Mouse (Mus musculus): ENCODE data around the gene Gm28041. TPM values are rescaled to one million over a fixed set of nuclear protein-coding genes. Genes with fewer than 3 reads are reported as not detected.

The Gm28041 gene
- polyA plus RNA-seq, 1 experiment from 2014 or later: not detected

Other genes starting within 250 kb of the Gm28041 start
- 4.5 and 5.2 TPM in 2 replicates for gene Rsl1, start 202.6 kb downstream of the Gm28041 start, polyA plus RNA-seq (2014; fragmentation: Nextera tagmentation; extraction: Ambion mirVana)
- 2.2 and 2.4 TPM in 2 replicates for gene Zfp455, start 181.2 kb downstream of the Gm28041 start, polyA plus RNA-seq (2014; fragmentation: Nextera tagmentation; extraction: Ambion mirVana)
- gene Zfp458, start 97.3 kb downstream of the Gm28041 start, polyA plus RNA-seq (2014; fragmentation: Nextera tagmentation; extraction: Ambion mirVana): 7.6 and 10.4 TPM in 2 replicates
- gene Zfp457, start 69.2 kb downstream of the Gm28041 start, polyA plus RNA-seq (2014; fragmentation: Nextera tagmentation; extraction: Ambion mirVana): 1.3 and 1.8 TPM in 2 replicates
- gene Zfp595, start 43.2 kb downstream of the Gm28041 start, polyA plus RNA-seq (2014; fragmentation: Nextera tagmentation; extraction: Ambion mirVana): 1.8 and 3.0 TPM in 2 replicates
- not detected in 2 replicates for gene Gm28044, start 15.2 kb downstream of the Gm28041 start, polyA plus RNA-seq (2014; fragmentation: Nextera tagmentation; extraction: Ambion mirVana)
- 0.84 and 1.0 TPM in 2 replicates for gene Zfp953, start 15.1 kb downstream of the Gm28041 start, polyA plus RNA-seq (2014; fragmentation: Nextera tagmentation; extraction: Ambion mirVana)
- 0.59 and 0.80 TPM in 2 replicates for gene Zfp456, start 77 bp upstream of the Gm28041 start, polyA plus RNA-seq (2014; fragmentation: Nextera tagmentation; extraction: Ambion mirVana)
- 3.4 and 3.5 TPM in 2 replicates for gene Zfp429, start 24.1 kb upstream of the Gm28041 start, polyA plus RNA-seq (2014; fragmentation: Nextera tagmentation; extraction: Ambion mirVana)
- gene Zfp459, start 45.7 kb upstream of the Gm28041 start, polyA plus RNA-seq (2014; fragmentation: Nextera tagmentation; extraction: Ambion mirVana): 0.46 and 1.2 TPM in 2 replicates
- gene Zfp874a, start 75.9 kb upstream of the Gm28041 start, polyA plus RNA-seq (2014; fragmentation: Nextera tagmentation; extraction: Ambion mirVana): 5.3 and 7.6 TPM in 2 replicates
- 2.7 and 3.5 TPM in 2 replicates for gene Zfp874b, start 108.5 kb upstream of the Gm28041 start, polyA plus RNA-seq (2014; fragmentation: Nextera tagmentation; extraction: Ambion mirVana)
- gene Zfp58, start 124.8 kb upstream of the Gm28041 start, polyA plus RNA-seq (2014; fragmentation: Nextera tagmentation; extraction: Ambion mirVana): 11.0 and 12.6 TPM in 2 replicates
- not detected in 2 replicates for gene Gm26965, start 150.4 kb upstream of the Gm28041 start, polyA plus RNA-seq (2014; fragmentation: Nextera tagmentation; extraction: Ambion mirVana)
- 40.4 and 42.6 TPM in 2 replicates for gene Zfp87, start 150.4 kb upstream of the Gm28041 start, polyA plus RNA-seq (2014; fragmentation: Nextera tagmentation; extraction: Ambion mirVana)
- 17.8 and 18.4 TPM in 2 replicates for gene Zfp748, start 178.1 kb upstream of the Gm28041 start, polyA plus RNA-seq (2014; fragmentation: Nextera tagmentation; extraction: Ambion mirVana)
- gene Zfp729b, start 234.0 kb upstream of the Gm28041 start, polyA plus RNA-seq (2014; fragmentation: Nextera tagmentation; extraction: Ambion mirVana): 6.1 and 7.2 TPM in 2 replicates

Measured in neural tube, embryonic 14.5 days (tissue).